38 mouse cellular contexts compared by ENCODE assay signal in the genomic region with DNA sequence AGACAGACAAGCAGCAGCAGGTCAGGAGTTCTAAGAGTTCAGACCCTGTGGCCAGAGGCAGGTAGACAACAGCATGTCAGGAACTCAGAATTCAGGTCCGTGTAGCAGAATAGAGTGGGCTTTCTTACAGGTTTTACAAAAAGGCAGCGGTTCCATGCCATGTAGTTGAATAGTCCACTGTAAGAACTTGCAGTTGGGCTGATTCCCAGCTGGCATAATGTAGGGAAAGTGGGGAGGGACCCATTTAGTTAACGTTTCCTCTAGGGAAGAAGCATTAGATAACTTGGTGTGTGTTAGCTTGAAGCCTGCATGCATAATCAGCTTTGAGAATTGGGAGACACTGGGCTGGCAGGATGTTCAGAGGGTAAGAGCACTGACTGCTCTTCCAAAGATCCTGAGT. TPM values are rescaled to one million over a fixed set of nuclear protein-coding genes. Genes with fewer than 3 reads are reported as not detected.
DNase-seq lines count a peak whose midpoint lies in the region; ATAC-seq and TF ChIP-seq lines count a peak whose summit lies in the region.
"Had no signal": no experiment of that assay in that cellular context is flagged by ENCODE, and none has a peak within 500 bp of the region (broad histone marks: within the 10 kb centered on the region; RNA-seq: fewer than 3 reads in every experiment).

No protein-coding gene starts in this region.

- no peak overlapping the region for H3K27ac ChIP-seq in CH12.LX (ENCODE audit: insufficient read depth, low read depth)
- H3K27ac ChIP-seq in liver, embryonic 14.5 days = no peak overlapping the region
- H3K27ac ChIP-seq: embryonic facial prominence, embryonic 12.5 days; forebrain, embryonic 10.5 days; gastrocnemius, adult 2 months; hindbrain, embryonic 10.5 days; hindbrain, postnatal 0 days; limb, embryonic 10.5 days; limb, embryonic 15.5 days; lung, embryonic 15.5 days; midbrain, embryonic 10.5 days; midbrain, embryonic 15.5 days had no signal

- peaks cover 4 to 48% of the 10 kb centered on the region in 2 experiments for H3K36me3 ChIP-seq in CH12.LX (replicated peaks in 1 of 2; ENCODE audit: control insufficient read depth in 1 of 2, insufficient read depth in 1 of 2, low read length in 1 of 2)
- H3K36me3 ChIP-seq in liver, embryonic 14.5 days (replicated peaks; ENCODE audit: control insufficient read depth, insufficient read depth, low read depth) = peaks cover 3% of the 10 kb centered on the region; the same call in 1 of the 2 replicates
- H3K36me3 ChIP-seq: midbrain, embryonic 15.5 days had no signal

- H3K4me2 ChIP-seq in CH12.LX (ENCODE audit: insufficient read depth, low read depth, poor library complexity, severe bottlenecking) = no peak overlapping the region; the same call in 1 of the 2 replicates
- H3K4me2 ChIP-seq in liver, embryonic 14.5 days (ENCODE audit: low read depth) = peak overlapping the region; percentile 94
- H3K4me2 ChIP-seq: embryonic facial prominence, embryonic 12.5 days; limb, embryonic 15.5 days had no signal

- peaks cover 14 to 47% of the 10 kb centered on the region in 2 experiments for H3K4me1 ChIP-seq in CH12.LX (ENCODE audit: control insufficient read depth in 1 of 2, insufficient read depth in 2 of 2)
- peaks cover 20 to 26% of the 10 kb centered on the region in 2 experiments for H3K4me1 ChIP-seq in liver, embryonic 14.5 days (replicated peaks; ENCODE audit: control insufficient read depth in 2 of 2, insufficient read depth in 2 of 2, low read length in 1 of 2)
- peaks cover 11% of the 10 kb centered on the region for H3K4me1 ChIP-seq in lung, adult 2 months (ENCODE audit: control insufficient read depth, insufficient read depth, low read length)

- H3K27me3 ChIP-seq in CH12.LX (replicated peaks) = no peaks in the 10 kb centered on the region
- H3K27me3 ChIP-seq in liver, embryonic 14.5 days (ENCODE audit: control insufficient read depth, insufficient read depth, low read length) = no peaks in the 10 kb centered on the region
- H3K27me3 ChIP-seq: embryonic facial prominence, embryonic 12.5 days; limb, embryonic 15.5 days; lung, embryonic 15.5 days; midbrain, embryonic 15.5 days had no signal

- 80% methylated on average over 3 of the region's 3 CpGs for WGBS in liver, embryonic 14.5 days (ENCODE audit: insufficient replicate concordance)
- 62% methylated on average over 3 of the region's 3 CpGs for WGBS in lung, adult 2 months

- in situ Hi-C loops in CH12.LX (cut with MboI; ENCODE audit: low pct_ligation_motif_present, low pct_unique_long_range_greater_than_20kb, low sequenced_read_pairs) = no loop called here

- no peak for ATAC-seq in liver, embryonic 14.5 days (ENCODE audit: insufficient read depth)
- ATAC-seq: forebrain, embryonic 16.5 days; hindbrain, postnatal 0 days; intestine, embryonic 16.5 days; midbrain, embryonic 15.5 days had no signal

- H3K9ac ChIP-seq in CH12.LX (ENCODE audit: insufficient read depth, low read depth) = peak overlapping the region; percentile 18; the same call in 1 of the 2 replicates
- H3K9ac ChIP-seq in liver, embryonic 14.5 days (replicated peaks) = no peak overlapping the region
- H3K9ac ChIP-seq: embryonic facial prominence, embryonic 12.5 days; limb, embryonic 15.5 days; lung, embryonic 15.5 days; midbrain, embryonic 15.5 days had no signal

- no peak for TF ChIP-seq POLR2A in CH12.LX (IDR thresholded peaks at IDR 0.05; ENCODE audit: low read depth, low read length)
- TF ChIP-seq POLR2A in lung, adult 2 months (IDR thresholded peaks at IDR 0.05; ENCODE audit: borderline replicate concordance, extremely low read depth, low read depth, low read length) = no peak

- no peaks in the 10 kb centered on the region for H3K9me3 ChIP-seq in CH12.LX (replicated peaks; ENCODE audit: low read length)
- no peaks in the 10 kb centered on the region for H3K9me3 ChIP-seq in liver, embryonic 14.5 days (ENCODE audit: control insufficient read depth, low read length)
- H3K9me3 ChIP-seq: embryonic facial prominence, embryonic 12.5 days; forebrain, embryonic 10.5 days; hindbrain, embryonic 10.5 days; limb, embryonic 10.5 days; limb, embryonic 15.5 days; lung, embryonic 15.5 days; midbrain, embryonic 10.5 days; midbrain, embryonic 15.5 days had no signal

- dilution Hi-C loops in CH12.LX (cut with MboI; ENCODE audit: extremely low pct_ligation_motif_present, extremely low pct_unique_long_range_greater_than_20kb, low sequenced_read_pairs) = no loop called here

- peaks cover 57% of the 10 kb centered on the region for H3K79me2 ChIP-seq in CH12.LX (replicated peaks; ENCODE audit: control insufficient read depth, extremely low read depth, insufficient read depth, poor library complexity, severe bottlenecking)

- no peak for TF ChIP-seq CTCF in CH12.LX (conservative IDR thresholded peaks at IDR 0.05 in 1 of 2, IDR thresholded peaks at IDR 0.05 in 1 of 2; ENCODE audit: low read depth in 2 of 2, low read length in 2 of 2)
- TF ChIP-seq CTCF in liver, embryonic 14.5 days (IDR thresholded peaks at IDR 0.05; ENCODE audit: low read depth) = no peak
- no peak for TF ChIP-seq CTCF in lung, adult 2 months (IDR thresholded peaks at IDR 0.05; ENCODE audit: insufficient read depth, low read length)

- no peak overlapping the region for H3K4me3 ChIP-seq in CH12.LX (replicated peaks in 1 of 3; ENCODE audit: low read depth in 2 of 3, low read length in 2 of 3, poor library complexity in 1 of 3)
- no peak overlapping the region for H3K4me3 ChIP-seq in liver, embryonic 14.5 days (ENCODE audit: insufficient read depth in 1 of 2, low read depth in 2 of 2, low read length in 2 of 2)
- no peak overlapping the region for H3K4me3 ChIP-seq in lung, adult 2 months (replicated peaks; ENCODE audit: extremely low read depth, low read depth, low read length)
- H3K4me3 ChIP-seq: embryonic facial prominence, embryonic 12.5 days; forebrain, embryonic 10.5 days; gastrocnemius, adult 2 months; hindbrain, embryonic 10.5 days; limb, embryonic 10.5 days; limb, embryonic 15.5 days; lung, embryonic 15.5 days; midbrain, embryonic 10.5 days; midbrain, embryonic 15.5 days had no signal

- no peak for TF ChIP-seq RAD21 in CH12.LX (IDR thresholded peaks at IDR 0.05; ENCODE audit: low read depth, low read length)

- TF ChIP-seq EP300 in CH12.LX (IDR thresholded peaks at IDR 0.05; ENCODE audit: low read length) = no peak
- no peak for TF ChIP-seq EP300 in liver, embryonic 14.5 days (IDR thresholded peaks at IDR 0.05; ENCODE audit: low read depth)

- DNase-seq in adrenal gland, postnatal 10 days = peak; percentile 20
- DNase-seq in adrenal gland, adult (ENCODE audit: inconsistent age in 2 of 2, low spot score in 1 of 2) = no peak
- DNase-seq in CH12.LX (ENCODE audit: extremely low read depth) = no peak
- DNase-seq in adipocyte (ENCODE audit: low spot score) = peak; percentile 24
- DNase-seq in liver, embryonic 14.5 days (ENCODE audit: low read depth in 3 of 3, low spot score in 3 of 3) = no peak
- DNase-seq in spleen, postnatal 10 days (ENCODE audit: low spot score in 2 of 2) = no peak
- no peak for DNase-seq in spleen, postnatal 36 days (ENCODE audit: low spot score in 2 of 2)
- DNase-seq in lung, adult 2 months = no peak
- DNase-seq: adrenal gland, postnatal 25 days; cerebellum, adult 8-10 months; embryo, embryonic 11 days; gastrocnemius, adult 2 months; gastrocnemius, postnatal 36 days; heart, postnatal 14 days; kidney, adult 8-10 months; kidney, postnatal 10 days; layer of hippocampus, adult 9-11 months; right cerebral cortex, adult 18-20 months had no signal

TF ChIP-seq in CH12.LX, 34 proteins besides CTCF, POLR2A, EP300 and RAD21 (continues in another document):
- TF ChIP-seq JUND (conservative IDR thresholded peaks at IDR 0.05; ENCODE audit: low read depth, low read length) (no peak), ZKSCAN1 (IDR thresholded peaks at IDR 0.05; ENCODE audit: borderline replicate concordance, low read depth, low read length) (no peak), ZMIZ1 (IDR thresholded peaks at IDR 0.05; ENCODE audit: low read depth, low read length) (no peak)

RNA-seq across cellular contexts. Expression of gene Rab8a, which starts 2.3 kb away (rescaled TPM):
- 10 to 100 TPM; 60.9 to 64.7 TPM for total RNA-seq in adrenal gland, postnatal 10 days (2021)
- total RNA-seq in CH12.LX (2012; rRNA removed) (102 and 113 TPM in 2 replicates), CH12.LX (2014; rRNA removed) (165 and 190 TPM in 2 replicates)
- 136 and 186 TPM in 2 replicates for polyA plus RNA-seq in CH12.LX (2012; ENCODE audit: insufficient read length, low read depth)
- 18.3 and 59.7 TPM in 2 replicates for polyA plus RNA-seq in liver, embryonic 14.5 days (2012; rRNA removed)
- polyA plus RNA-seq in liver, embryonic 14.5 days (2014; fragmentation: Nextera tagmentation; extraction: Ambion mirVana) = 50.7 and 54.6 TPM in 2 replicates
- polyA plus RNA-seq in lung, adult 2 months (2012; rRNA removed) = 39.1 and 67.4 TPM in 2 replicates

RNA-seq across cellular contexts. Expression of gene Tpm4, which starts 24.0 kb away (rescaled TPM):
- total RNA-seq in adrenal gland, postnatal 10 days (2021) = 100 to 1,000 TPM; 201 to 246 TPM
- total RNA-seq in CH12.LX (2012; rRNA removed) = 94.8 and 96.2 TPM in 2 replicates
- 284 and 318 TPM in 2 replicates for total RNA-seq in CH12.LX (2014; rRNA removed)
- polyA plus RNA-seq in CH12.LX (2012; ENCODE audit: insufficient read length, low read depth) = 203 and 218 TPM in 2 replicates
- polyA plus RNA-seq in liver, embryonic 14.5 days (2012; rRNA removed) = 28.7 and 49.0 TPM in 2 replicates
- polyA plus RNA-seq in liver, embryonic 14.5 days (2014; fragmentation: Nextera tagmentation; extraction: Ambion mirVana) = 69.2 and 76.4 TPM in 2 replicates
- polyA plus RNA-seq in lung, adult 2 months (2012; rRNA removed) = 139 and 170 TPM in 2 replicates

RNA-seq across cellular contexts. Expression of gene Hsh2d, which starts 30.7 kb away (rescaled TPM):
- under 1 TPM; 0.21 to 0.27 TPM for total RNA-seq in adrenal gland, postnatal 10 days (2021)
- 17.9 TPM in 2 replicates for total RNA-seq in CH12.LX (2012; rRNA removed)
- total RNA-seq in CH12.LX (2014; rRNA removed) = 25.1 and 26.1 TPM in 2 replicates
- polyA plus RNA-seq in CH12.LX (2012; ENCODE audit: insufficient read length, low read depth) = 19.9 and 24.1 TPM in 2 replicates
- 0.15 and 0.18 TPM in 2 replicates for polyA plus RNA-seq in liver, embryonic 14.5 days (2012; rRNA removed)
- 0.11 and 0.37 TPM in 2 replicates for polyA plus RNA-seq in liver, embryonic 14.5 days (2014; fragmentation: Nextera tagmentation; extraction: Ambion mirVana)
- 1.6 and 1.8 TPM in 2 replicates for polyA plus RNA-seq in lung, adult 2 months (2012; rRNA removed)
- total RNA-seq: adrenal gland, postnatal 25 days; gastrocnemius, adult 2 months; gastrocnemius, postnatal 36 days; hindbrain, postnatal 0 days; left cerebral cortex, postnatal 10 days had no signal
- polyA plus RNA-seq: embryonic facial prominence, embryonic 12.5 days; forebrain, embryonic 16.5 days; heart, embryonic 14.5 days; hindbrain, embryonic 10.5 days; hindbrain, postnatal 0 days; limb, embryonic 10.5 days; limb, embryonic 15.5 days; midbrain, embryonic 10.5 days; midbrain, embryonic 15.5 days; neural tube, embryonic 11.5 days had no signal

RNA-seq across cellular contexts. Expression of gene Olfr374, which starts 51.9 kb away (rescaled TPM):
- total RNA-seq in adrenal gland, postnatal 10 days (2021) = not detected
- total RNA-seq in CH12.LX (2012; rRNA removed) (not detected in 2 replicates), CH12.LX (2014; rRNA removed) (not detected in 2 replicates)
- polyA plus RNA-seq in CH12.LX (2012; ENCODE audit: insufficient read length, low read depth) = 0.19 TPM in 1 of 2 replicates, not detected in the other
- not detected in 2 replicates for polyA plus RNA-seq in liver, embryonic 14.5 days (2012; rRNA removed)
- polyA plus RNA-seq in liver, embryonic 14.5 days (2014; fragmentation: Nextera tagmentation; extraction: Ambion mirVana) = not detected in 2 replicates
- polyA plus RNA-seq in lung, adult 2 months (2012; rRNA removed) = not detected in 2 replicates
- total RNA-seq: adrenal gland, postnatal 25 days; gastrocnemius, adult 2 months; gastrocnemius, postnatal 36 days; heart, postnatal 14 days; hindbrain, postnatal 0 days; left cerebral cortex, postnatal 10 days; megakaryocyte progenitor cell, adult 5-6 weeks had no signal
- polyA plus RNA-seq: forebrain, embryonic 10.5 days; forebrain, embryonic 16.5 days; heart, embryonic 14.5 days; hindbrain, embryonic 10.5 days; hindbrain, postnatal 0 days; large intestine, adult 2 months; limb, embryonic 10.5 days; lung, embryonic 15.5 days; midbrain, embryonic 10.5 days; neural tube, embryonic 11.5 days; testis, adult 2 months; thymus, postnatal 0 days had no signal

RNA-seq across cellular contexts. Expression of gene Cib3, which starts 53.9 kb away (rescaled TPM):
- total RNA-seq in adrenal gland, postnatal 10 days (2021) = not detected
- total RNA-seq in CH12.LX (2012; rRNA removed) (not detected in 2 replicates), CH12.LX (2014; rRNA removed) (not detected in 2 replicates)
- not detected in 2 replicates for polyA plus RNA-seq in CH12.LX (2012; ENCODE audit: insufficient read length, low read depth)
- not detected in 2 replicates for polyA plus RNA-seq in liver, embryonic 14.5 days (2012; rRNA removed)
- 0.24 TPM in 1 of 2 replicates, not detected in the other for polyA plus RNA-seq in liver, embryonic 14.5 days (2014; fragmentation: Nextera tagmentation; extraction: Ambion mirVana)
- polyA plus RNA-seq in lung, adult 2 months (2012; rRNA removed) = 0.25 TPM in 1 of 2 replicates, not detected in the other
- total RNA-seq: gastrocnemius, adult 2 months; gastrocnemius, postnatal 36 days; heart, postnatal 14 days; hindbrain, postnatal 0 days; left cerebral cortex, postnatal 10 days; megakaryocyte progenitor cell, adult 5-6 weeks had no signal
- polyA plus RNA-seq: C2C12; embryonic facial prominence, embryonic 12.5 days; forebrain, embryonic 10.5 days; forebrain, embryonic 16.5 days; heart, embryonic 14.5 days; hindbrain, embryonic 10.5 days; hindbrain, postnatal 0 days; intestine, embryonic 16.5 days; large intestine, adult 2 months; limb, embryonic 10.5 days; limb, embryonic 15.5 days; midbrain, embryonic 10.5 days; midbrain, embryonic 15.5 days; neural tube, embryonic 11.5 days; stomach, embryonic 14.5 days had no signal

Comparison
In these comparisons a context has a peak if more than half of its experiments do, and no peak if none do; other contexts are left out.
1. DNase-seq: peak in adrenal gland, postnatal 10 days (single experiment) and adipocyte (single experiment); none in adrenal gland, adult (0 of 2), CH12.LX (single experiment), liver, embryonic 14.5 days (0 of 3), spleen, postnatal 10 days (0 of 2), spleen, postnatal 36 days (0 of 2) and lung, adult 2 months (single experiment).